Mouse (Mus musculus): ENCODE measurements around the gene 9130409I23Rik.
"Not testable (repeated sequence)": the region's sequence is repeated elsewhere in the genome, so short reads cannot be mapped to it uniquely, and the experiment has no call there.

The 9130409I23Rik gene

DNA sequence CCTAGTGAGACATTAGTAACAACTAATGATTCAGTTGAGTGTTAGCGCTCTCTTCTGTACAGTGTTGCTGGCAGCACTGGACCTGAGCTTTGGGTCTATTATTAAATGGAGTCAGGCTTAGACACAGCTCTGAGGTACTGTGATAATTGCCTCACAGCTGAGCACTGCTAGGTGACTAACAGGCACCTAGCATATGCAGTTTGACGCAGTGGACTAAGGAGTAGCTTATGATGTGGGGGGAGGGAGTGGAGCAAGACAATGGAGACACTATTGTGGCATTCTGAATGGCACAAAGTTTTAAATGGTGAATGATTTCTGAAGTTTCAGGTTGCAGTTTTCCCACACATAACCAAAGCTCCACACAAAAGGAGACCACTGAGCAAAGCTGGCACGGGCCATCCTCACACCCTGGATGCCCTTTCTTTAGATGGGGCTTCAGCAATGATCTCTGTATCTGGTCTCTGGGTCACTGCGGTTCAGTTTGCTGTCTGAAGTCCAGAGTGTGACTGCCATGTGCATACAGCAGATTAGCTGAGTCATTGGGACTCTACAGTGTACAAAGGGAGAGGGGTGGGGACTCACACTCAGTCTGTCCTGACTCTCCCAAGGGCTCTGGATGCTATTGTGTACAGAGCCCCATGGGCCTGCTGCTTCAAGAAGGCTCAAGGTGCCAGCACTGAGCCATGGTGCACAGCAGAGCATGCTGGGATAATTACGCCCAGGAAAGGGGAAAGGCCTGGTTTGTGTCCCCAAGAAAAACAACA lies 15.8 kb upstream of the 9130409I23Rik start:
- DNase-seq (ENCODE audit: low spot score in 2 of 2) = not testable (repeated sequence)

DNA sequence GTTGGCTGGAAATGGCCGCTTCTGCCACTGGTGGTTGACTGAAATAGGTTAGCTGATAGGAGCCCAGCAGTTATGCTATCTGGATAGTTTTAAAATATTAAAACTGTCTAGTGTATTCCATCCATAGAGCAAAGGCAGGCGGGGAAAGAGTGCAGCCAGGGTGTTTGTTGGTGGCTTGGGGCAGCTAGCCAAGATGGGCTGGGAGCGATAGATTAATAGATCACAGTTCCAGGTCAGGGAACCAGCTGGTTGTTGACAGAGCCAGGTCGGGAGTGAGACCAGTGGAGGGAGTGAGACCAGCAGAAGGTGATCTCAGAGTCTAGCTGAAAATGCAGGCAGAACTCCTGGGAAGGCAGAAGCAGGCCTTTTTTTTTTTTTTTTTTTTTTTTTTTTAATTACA lies 13.4 kb upstream of the 9130409I23Rik start:
- no peak for DNase-seq (ENCODE audit: low spot score in 2 of 2)

DNA sequence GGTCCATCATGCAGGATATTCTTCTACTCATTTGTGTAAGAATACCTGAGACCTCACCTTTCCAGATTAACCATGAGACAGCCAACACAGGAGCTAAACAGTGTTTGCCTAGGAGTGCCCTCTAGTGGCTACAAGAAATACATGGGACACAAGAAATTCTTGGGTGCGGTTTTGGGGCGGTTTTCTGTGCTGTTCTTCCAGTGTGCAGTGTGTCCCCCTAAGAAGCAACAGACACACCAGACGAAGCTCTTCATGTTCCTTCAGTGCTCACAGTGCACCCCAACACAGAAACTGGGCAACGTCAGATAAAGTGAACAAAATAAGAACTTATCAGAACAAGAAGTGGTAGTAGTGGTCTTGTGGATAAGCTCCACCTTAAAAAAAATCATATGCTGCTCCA lies 11.4 kb upstream of the 9130409I23Rik start:
- peak in 1 of 2 experiments; percentile 21 for DNase-seq (ENCODE audit: low spot score in 2 of 2)

DNA sequence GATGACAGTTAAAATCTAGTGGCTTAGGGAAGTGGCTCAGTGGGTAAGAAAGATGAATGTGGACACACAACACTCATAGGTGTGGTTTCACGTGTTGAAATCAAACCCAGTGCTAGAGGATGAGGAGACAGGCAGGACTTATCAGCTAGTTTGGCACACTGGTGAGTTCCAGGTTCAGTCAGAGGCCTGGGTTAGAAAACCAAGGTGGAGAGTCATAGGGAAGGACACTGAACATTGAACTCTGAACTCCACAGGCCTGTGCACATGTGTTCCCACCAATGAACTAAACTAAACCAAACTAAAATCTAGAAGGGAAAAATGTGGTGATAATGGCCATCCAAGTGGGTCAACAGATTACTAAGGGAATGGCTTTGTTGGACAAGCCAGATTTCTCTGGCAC lies 3.5 kb upstream of the 9130409I23Rik start:
- DNase-seq (ENCODE audit: low spot score in 2 of 2) = no peak

DNA sequence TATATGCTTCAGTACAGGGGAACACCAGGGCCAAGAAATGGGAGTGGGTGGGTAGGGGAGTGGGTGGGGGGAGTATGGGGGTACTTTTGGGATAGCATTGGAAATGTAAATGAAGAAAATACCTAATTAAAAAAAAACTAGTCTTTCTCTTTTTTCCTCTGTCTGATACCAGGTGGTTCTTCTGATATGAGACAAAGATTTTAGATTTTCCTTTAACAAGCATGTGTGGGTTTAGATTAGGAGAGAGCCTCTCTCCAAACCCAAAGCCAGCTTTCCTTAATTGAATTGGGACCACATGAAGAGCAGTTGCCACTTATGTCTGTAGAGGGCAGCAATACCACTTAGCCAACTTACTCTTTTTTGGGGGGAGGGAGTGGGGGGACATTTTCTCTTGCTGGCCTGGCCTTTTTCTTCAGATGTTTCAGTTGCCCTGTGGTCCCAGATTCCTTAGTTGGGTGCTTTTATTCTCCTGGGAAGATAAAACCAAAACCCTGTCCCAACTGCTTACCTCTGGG lies 1.7 kb upstream of the 9130409I23Rik start:
- no peak for DNase-seq (ENCODE audit: low spot score in 2 of 2)

DNA sequence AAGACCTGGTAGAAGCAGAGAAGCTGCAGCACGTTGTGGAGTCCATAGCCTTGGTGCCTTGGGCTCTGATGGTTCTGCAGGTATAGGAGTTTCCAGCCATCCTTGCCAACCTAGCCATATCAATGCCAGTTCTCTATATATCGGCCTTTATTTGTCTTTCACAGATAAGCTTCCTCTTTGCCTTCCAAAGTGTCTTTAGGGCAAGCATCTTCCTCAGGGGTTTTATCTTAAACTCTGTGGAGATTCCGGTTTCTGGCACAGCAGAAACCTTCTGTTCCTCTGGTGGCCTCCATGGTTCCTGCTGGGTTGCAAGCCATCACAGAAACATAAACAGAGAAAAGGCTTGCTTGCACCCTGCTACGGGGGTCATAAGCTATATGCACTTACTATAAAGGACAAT lies 1.9 kb downstream of the 9130409I23Rik start:
- DNase-seq (ENCODE audit: low spot score in 2 of 2) = no peak

DNA sequence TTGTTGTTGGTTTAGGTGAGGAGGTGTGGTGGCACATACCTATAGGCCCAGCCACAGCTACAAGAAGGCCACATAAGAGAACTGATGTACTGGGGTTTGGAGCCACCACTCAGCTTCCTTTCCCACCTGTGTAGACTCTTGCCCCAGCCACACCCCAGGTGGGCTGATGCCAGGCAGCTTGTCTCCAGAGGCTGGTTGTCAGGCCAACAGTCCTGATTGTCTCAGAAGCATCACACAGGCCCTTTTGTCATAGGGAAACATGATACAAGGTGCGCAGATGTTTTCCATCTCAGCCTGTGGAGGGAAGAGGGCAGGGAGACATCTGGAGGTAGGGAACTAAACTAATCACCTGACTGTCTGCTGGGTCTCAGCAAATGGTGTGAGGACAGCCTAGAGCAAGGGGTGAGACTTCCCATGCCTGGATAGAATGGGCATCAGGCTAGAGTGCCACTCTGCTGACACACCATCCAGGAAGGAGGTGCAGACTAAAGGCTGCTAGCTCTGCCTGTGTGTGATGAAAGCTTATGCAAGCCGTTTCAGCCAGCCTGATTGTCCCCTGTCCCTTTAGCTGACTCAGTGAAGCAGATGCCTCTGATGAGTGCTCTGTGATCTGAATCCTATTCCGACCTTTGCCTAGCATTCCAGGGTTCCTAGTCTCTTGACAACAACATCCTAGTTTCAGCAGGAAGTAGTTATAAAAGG lies 10.9 kb downstream of the 9130409I23Rik start:
- no peak for DNase-seq (ENCODE audit: low spot score in 2 of 2)

DNA sequence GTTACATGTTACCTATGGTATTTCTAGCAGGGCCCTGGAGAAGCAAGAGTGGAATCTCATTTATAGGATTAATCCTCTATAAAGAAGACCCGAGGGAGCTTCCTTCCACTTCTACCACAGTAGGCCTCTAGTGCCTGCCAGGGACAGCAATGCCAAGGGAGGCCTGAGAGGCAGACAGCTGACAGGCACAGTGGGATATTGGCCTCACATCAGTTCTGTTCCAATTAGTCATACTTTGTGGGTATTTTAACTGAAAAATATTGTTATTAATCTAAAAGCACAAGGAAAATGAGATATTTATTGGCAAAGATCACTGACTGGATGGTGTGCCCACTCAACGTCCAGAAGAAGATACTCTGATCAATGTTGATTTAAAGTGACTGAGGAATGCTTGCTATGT lies 13.0 kb downstream of the 9130409I23Rik start:
- DNase-seq (ENCODE audit: low spot score in 2 of 2) = no peak

DNA sequence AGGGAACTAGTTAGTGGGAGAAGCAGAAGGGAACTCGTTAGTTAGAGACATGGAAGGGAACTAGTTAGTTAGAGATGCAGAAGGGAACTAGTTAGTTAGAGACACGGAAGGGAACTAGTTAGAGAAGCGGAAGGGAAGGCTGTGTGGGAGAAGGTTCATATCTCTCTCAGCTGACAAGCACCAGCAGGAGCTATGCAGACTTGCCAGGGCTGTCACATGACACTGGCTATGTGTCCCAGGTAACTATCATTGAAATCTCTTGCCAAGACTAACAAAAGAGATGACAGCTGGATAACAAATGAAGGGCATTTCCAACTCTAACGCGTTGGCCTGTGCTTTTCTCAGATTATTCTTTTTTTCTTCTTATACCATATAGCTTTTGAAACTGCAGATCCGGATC lies 13.6 kb downstream of the 9130409I23Rik start:
- no peak for DNase-seq (ENCODE audit: low spot score in 2 of 2)

DNA sequence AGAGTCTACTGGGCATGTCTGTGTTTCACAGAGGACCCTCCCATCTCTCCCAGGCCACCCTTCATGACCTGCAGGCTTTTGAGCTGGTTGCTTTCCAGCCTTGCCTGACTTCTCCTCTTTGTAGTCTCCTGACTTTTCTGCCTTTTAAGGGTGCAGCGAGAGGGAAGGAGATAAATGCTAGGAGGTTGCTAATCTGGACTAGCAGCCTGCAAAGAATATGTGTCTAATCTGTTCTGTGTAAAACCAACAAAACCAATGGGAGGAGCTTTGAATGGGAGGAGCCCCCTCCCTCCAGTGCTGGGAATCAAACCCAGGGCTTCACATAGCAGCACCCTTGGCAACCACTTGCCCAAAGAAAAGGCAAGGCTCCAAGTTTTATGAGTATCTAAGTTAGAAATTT lies 17.3 kb downstream of the 9130409I23Rik start:
- no peak for DNase-seq (ENCODE audit: low spot score in 2 of 2)

DNA sequence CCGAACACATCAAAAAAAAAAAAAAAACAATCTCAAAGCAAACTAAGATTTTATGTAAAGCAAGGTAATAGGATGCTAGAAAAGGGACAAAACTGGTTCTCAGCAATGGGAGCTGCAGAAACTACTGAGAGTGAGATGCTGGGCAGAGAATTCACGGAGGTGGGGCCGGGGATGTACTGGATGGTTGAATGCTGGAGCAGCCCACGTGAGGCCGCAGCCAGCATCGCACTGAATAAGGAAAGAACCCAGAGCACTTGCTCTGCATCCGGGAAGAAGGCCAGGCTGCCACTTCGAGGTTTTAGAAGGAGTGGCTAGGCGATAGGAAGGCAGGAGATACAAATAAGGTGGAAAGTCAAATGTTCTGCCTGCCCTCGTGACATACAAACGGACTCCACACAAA lies 18.6 kb downstream of the 9130409I23Rik start:
- DNase-seq (ENCODE audit: low spot score in 2 of 2) = no peak

DNA sequence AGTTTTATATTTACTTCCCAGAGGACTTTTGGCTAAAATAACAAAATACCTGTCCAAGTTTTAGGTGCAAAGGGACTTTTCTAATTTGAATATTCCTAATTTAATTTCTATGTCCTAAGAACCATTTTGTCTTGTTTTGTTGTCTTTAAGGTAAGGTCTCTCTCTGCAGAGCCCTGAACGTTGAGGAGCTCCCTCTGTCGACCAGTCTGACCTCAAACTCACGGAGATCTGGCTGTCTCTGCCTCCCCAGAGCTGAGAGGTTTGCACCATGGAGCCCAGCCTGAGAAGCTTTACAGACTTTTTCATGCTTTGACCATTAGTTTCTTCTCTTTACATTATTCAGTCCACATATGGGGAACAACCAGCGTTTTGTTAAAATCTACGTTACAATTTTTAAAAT lies 22.0 kb downstream of the 9130409I23Rik start:
- no peak for DNase-seq (ENCODE audit: low spot score in 2 of 2)

DNA sequence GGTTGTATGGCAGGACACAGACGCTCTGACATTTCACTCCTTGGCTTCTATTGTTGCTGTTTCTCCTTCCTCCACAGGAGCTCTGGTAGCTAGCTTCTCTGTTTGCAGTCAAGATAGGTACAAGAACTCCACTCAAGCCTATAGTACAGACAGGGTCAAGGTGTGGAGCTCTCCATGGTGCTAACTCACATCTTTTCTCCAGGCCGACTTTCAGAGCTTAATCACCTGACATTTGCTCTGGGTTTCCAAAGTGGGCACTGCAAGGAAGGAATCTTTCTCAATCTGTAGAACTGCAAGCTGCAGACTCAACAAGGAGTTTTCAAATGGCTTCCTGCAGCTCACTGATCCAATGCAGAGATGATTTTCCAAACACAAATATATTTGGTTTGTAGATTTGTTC lies 33.0 kb downstream of the 9130409I23Rik start:
- DNase-seq (ENCODE audit: low spot score in 2 of 2) = no peak

DNA sequence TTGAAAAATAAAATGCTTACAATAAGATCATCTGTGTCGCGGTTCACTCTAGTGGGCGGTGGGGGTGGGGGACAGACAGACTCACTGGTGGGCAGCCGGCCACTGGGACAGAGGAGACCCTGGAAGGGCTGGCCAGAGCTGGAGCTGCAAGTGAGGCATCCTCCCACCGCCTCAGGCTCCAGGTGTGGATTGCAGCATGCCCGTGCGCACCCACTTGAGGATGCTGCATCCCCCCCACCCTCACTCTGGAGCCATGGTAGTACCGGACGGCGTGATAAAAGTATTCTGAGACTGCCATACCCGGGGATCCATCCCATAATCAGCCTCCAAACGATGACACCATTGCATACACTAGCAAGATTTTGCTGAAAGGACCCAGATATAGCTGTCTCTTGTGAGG lies 39.0 kb downstream of the 9130409I23Rik start:
- no peak for DNase-seq (ENCODE audit: low spot score in 2 of 2)

All from heart, adult 9 months (tissue).